Mouse (Mus musculus) gastrocnemius, adult 8-10 months (tissue): ENCODE measurements around the gene Mptx2. TPM values are rescaled to one million over a fixed set of nuclear protein-coding genes. Genes with fewer than 3 reads are reported as not detected.
"Not testable (repeated sequence)": the region's sequence is repeated elsewhere in the genome, so short reads cannot be mapped to it uniquely, and the experiment has no call there.

Experiments
- DNase-seq, 2 experiments: peaks; one replicate each; pipeline ENCODE4 v3.0.0; 2022; ENCODE audit warnings: low spot score in 2 of 2
- total RNA-seq, 4 experiments: library from RNA; stranded (reverse); gene quantifications; 2 replicates each; pipeline ENCODE4 v1.2.4; 2022

The Mptx2 gene
- total RNA-seq, result not detected

GRCm38 (mm10) chr1:173277677-173278076 is at the start of gene Mptx2:
Mptx2 (minus strand) TSS chr1:173277777.
- no peak for DNase-seq

DNA sequence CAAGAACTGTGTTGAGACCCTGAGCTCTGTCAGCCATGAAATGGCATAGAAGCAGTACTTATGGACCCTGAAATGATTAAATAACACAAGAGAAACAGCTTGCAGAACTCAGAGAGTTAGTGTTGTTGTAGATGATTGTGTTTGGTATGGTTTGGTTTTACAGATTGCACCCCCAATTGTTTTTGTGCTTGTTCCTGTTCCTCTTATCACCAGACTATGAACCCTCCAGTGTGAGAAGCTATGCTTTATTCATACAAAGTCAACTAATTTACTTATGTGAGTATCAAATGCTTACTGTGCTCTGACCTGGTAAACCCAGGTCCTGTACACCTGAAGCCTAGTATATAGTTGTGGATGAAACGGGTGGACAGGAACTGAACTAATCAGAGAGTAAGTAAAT is 49.0 kb upstream of the Mptx2 start:
- no peak for DNase-seq

GRCm38 (mm10) chr1:173325395-173325794 is 47.8 kb upstream of the Mptx2 start:
- DNase-seq, result no peak

DNA sequence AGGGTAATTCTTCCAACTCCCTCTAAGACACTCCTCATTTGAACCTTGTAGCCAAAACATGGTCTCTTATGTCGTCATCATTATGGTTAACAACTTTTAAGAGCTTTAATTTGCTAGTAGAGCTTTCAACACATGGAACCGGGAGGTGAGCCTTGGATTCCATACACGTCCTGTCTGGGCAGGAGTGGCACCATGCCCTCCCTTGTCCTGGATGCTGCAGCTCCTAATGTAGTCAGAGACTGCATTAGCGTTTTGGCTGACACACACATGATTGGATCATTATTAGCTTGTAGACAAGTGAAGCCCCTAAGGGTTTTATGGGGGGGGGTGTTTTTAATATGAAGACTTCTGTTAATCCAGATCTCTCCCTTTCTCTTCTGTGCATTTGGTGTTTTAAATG is 47.4 kb upstream of the Mptx2 start:
- no peak for DNase-seq

DNA sequence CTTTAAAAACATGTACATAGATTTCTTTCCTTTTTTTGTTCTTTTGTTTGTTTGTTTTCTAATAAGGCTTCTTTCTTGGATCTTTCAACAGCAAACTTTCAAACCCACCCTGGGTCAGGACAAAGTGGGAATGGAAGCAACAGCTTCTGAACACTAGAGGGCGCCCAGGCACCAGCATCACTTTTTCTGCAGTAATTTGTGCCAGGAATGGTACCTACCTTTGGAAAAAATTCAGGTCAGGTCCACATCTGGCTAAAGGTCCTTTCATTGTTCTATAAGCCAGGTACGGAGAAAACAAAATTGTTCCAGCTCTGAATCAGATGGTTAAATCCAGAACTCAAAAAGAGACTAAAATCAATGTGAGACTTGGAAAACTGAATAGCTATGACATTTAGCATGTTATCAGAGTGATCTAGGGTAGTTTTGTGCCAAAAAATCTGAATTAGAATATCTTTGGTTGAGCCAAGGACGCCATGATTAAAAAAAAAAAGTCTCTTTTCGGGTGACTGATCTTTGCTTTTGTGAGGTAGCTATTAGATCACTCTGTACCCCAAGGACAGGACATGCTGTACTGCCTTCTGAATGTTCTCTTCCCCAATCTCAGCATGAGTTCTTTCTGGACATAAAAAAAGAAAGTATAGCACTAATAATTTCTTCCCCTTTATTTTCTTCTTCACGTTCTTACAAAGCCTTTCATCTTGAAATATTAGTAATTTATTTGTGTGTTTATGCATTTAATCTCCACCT is 46.4 kb upstream of the Mptx2 start:
- DNase-seq, result no peak

DNA sequence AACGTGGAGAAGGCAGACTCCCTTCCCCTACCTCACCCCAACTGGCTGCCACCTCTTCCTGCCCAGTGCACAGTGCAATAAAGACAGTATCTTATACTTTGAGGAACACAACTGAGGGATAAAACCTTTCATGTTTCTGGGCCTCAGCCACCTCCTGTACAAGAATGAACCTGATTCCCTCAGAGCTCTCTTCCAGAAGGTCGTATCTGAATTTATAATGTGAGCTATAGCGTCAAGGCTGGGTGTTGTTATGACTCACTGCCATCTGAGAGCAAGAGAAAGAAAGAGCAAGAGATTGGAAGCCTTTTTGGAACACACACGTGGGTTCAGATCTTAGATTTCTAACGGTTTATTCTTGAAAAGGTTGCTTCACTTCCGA is 44.7 kb upstream of the Mptx2 start:
- no peak for DNase-seq

GRCm38 (mm10) chr1:173321593-173322248 is 44.1 kb upstream of the Mptx2 start:
- DNase-seq, result no peak

- no peak for DNase-seq
Measured at GRCm38 (mm10) chr1:173317925-173318477, 40.4 kb upstream of the Mptx2 start.

DNA sequence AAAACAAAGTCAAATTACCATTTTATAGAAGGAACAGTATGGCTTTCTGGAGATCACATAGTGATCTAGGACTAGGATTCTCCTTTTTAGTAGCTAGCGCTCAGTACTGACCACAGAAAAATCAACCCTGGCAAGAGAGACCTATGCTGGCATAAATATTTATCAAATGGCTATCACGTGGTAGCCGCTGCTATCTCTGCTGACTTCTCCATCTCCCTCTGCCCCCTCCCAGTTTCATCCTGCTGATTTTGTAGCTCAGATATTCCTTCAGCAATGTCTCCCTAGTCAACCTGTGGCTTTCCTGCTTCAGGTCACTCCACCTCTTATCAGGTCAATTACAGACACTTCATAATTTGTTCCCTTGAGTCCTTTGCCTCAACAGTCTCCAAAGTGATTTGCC is 38.1 kb upstream of the Mptx2 start:
- no peak for DNase-seq

DNA sequence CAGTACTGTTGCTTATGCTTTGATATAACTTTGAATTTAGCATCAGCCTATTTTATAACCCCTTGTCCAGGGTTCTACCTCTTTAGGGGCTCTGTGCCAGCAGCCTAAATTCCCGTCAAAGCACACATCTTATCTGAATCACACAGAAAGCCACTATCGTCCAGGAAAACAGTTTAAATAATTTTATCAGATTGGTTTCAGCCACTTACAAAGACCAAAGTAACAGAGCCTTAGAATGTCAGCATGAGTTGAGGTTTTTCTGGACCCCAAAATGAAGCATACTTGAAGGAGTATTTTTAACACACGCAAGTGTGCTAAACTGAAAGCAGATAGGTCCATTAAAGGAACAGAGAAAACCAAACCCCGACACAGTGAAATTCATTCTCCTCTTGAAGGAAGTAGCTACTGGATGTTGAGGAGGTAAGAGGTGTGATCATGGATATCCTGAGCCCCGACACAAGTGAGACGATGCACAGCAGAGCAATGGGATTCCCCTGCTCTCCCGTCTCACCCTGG is 36.0 kb upstream of the Mptx2 start:
- DNase-seq, result not testable (repeated sequence)

- DNase-seq, result not testable (repeated sequence)
Measured at GRCm38 (mm10) chr1:173302795-173303194, 25.2 kb upstream of the Mptx2 start.

DNA sequence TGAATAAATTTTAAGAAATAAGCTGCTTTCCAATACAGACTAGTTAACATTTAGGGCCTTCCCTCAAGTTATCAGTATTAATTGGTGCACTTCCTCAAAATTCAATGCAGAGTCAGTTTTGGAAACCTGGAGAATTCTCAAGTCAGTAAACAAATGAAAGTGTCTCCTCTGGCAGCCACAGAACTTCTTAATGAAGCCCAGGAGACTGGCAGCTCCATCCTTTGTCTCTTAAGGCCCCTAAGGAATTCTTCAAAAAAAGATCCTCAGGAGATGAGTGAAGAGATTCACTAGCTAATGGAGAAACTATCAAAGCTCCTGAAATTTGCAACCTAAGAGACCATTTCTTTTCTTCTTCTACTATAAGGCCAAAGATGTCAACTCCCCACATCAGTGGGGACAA is 11.9 kb downstream of the Mptx2 start, which contains the start of gene Olfr418:
TSS of gene Olfr418 (plus strand) at position 301 of the 400 bp plus-strand sequence.
- no peak for DNase-seq

GRCm38 (mm10) chr1:173249888-173250287 is 27.7 kb downstream of the Mptx2 start:
- DNase-seq, result no peak

DNA sequence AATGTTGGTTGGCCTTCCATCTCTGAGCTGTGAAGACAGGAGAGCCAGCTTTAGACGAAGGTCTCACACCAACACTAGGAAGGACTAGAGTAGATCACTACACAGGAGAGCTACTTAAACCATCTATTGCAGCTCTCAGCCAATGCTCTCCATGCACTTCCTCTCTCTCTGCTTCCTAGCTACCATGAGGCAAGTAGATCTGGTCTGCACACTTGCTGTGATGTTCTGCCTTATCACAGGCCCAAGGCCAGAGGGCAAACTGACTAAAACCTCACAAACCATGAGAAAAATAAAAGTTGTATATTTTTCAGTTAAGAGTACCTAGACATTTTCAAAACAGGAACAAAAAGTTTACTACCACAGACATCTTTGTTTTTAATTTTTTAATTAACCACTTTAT is 40.6 kb downstream of the Mptx2 start:
- not testable (repeated sequence) for DNase-seq

GRCm38 (mm10) chr1:173227081-173227480 is 50.5 kb downstream of the Mptx2 start, which contains the start of gene Fcer1a:
Fcer1a (minus strand) TSS chr1:173227214.
- DNase-seq, result no peak

Other genes with a start within 250 kb of the Mptx2 start
- gene Olfr1408, start 140.4 kb downstream of the Mptx2 start, total RNA-seq, result not detected
- not detected for gene Olfr1406, start 87.1 kb downstream of the Mptx2 start, total RNA-seq
- gene Olfr218, start 80.0 kb downstream of the Mptx2 start, total RNA-seq, result not detected
- not detected for gene Olfr1404, start 65.4 kb downstream of the Mptx2 start, total RNA-seq
- gene Fcer1a, start 50.6 kb downstream of the Mptx2 start, total RNA-seq, result under 1 TPM in 1 of 4 experiments, not detected in 3; 0.29 TPM
- not detected for gene Olfr418, start 11.8 kb downstream of the Mptx2 start, total RNA-seq
- gene Ackr1, start 56.0 kb upstream of the Mptx2 start, total RNA-seq, result 1 to 10 TPM; 1.3 to 2.9 (median 1.9) TPM
- gene Aim2, start 73.1 kb upstream of the Mptx2 start, total RNA-seq, result under 1 TPM in 1 of 4 experiments, not detected in 3; 0.58 TPM
- 1 to 10 TPM; 4.2 to 6.8 (median 6.2) TPM for gene Cadm3, start 89.9 kb upstream of the Mptx2 start, total RNA-seq
- gene Ifi206, start 213.3 kb upstream of the Mptx2 start, total RNA-seq, result not detected